Mouse (Mus musculus) hindbrain, embryonic 11.5 days (tissue): ENCODE measurements around the gene Myo18a. TPM values are rescaled to one million over a fixed set of nuclear protein-coding genes. Genes with fewer than 3 reads are reported as not detected.

Source experiments
- polyA plus RNA-seq: library from polyadenylated mRNA; unstranded; fragments of >200 nt; fragmentation: Nextera tagmentation; extraction: Ambion mirVana; gene quantifications from 2 replicates; pipeline ENCODE4 v1.2.1, GENCODE M21; 2014

Myo18a gene
- polyA plus RNA-seq, 1 experiment from 2014 or later, result 29.2 TPM

Other genes starting within 250 kb of the Myo18a start
- 2.1 and 3.0 TPM in 2 replicates for gene Abhd15, start 248.1 kb upstream of the Myo18a start, polyA plus RNA-seq
- 27.7 and 27.9 TPM in 2 replicates for gene Trp53i13, start 247.3 kb upstream of the Myo18a start, polyA plus RNA-seq
- gene Gm10392, start 244.0 kb upstream of the Myo18a start, polyA plus RNA-seq, result 0.13 TPM in 1 of 2 replicates, not detected in the other
- 20.4 and 26.3 TPM in 2 replicates for gene Taok1, start 155.4 kb upstream of the Myo18a start, polyA plus RNA-seq
- 5.0 and 15.3 TPM in 2 replicates for gene Nufip2, start 77.1 kb upstream of the Myo18a start, polyA plus RNA-seq
- 2.7 and 4.0 TPM in 2 replicates for gene Cryba1, start 38.0 kb upstream of the Myo18a start, polyA plus RNA-seq
- 0.74 and 0.96 TPM in 2 replicates for gene Gm10277, start 24.5 kb downstream of the Myo18a start, polyA plus RNA-seq
- gene Pipox, start 130.8 kb downstream of the Myo18a start, polyA plus RNA-seq, result 7.6 and 8.6 TPM in 2 replicates
- gene Sez6, start 167.6 kb downstream of the Myo18a start, polyA plus RNA-seq, result 13.3 TPM in 2 replicates
- gene Phf12, start 219.5 kb downstream of the Myo18a start, polyA plus RNA-seq, result 16.9 and 20.2 TPM in 2 replicates